Mouse (Mus musculus) cerebellum, adult 11-12 months (tissue): Measurements from ENCODE around the gene Cebpe.

Source experiments
- DNase-seq: peaks from one replicate; pipeline ENCODE4 v3.0.0; 2022

Gene Cebpe

DNA sequence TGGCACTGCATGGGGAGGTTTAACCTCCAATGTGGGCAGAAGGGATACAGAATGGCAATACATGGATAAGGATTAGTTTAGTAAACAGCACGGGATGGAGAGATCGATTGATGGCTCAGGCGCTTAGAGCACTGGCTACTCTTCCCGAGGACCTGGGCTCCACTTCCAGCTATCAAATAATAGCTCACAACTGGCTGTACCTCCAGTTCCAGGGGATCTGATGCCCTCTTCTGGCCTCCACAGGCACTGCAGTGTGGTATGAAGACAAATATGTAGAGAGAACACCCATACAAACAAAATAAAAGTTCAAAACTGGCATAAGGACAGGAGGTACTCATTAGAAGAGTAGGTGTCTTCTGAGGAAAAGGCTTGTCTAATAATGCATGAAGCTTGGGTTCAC is 42.6 kb downstream of the Cebpe start:
- no peak for DNase-seq

DNA sequence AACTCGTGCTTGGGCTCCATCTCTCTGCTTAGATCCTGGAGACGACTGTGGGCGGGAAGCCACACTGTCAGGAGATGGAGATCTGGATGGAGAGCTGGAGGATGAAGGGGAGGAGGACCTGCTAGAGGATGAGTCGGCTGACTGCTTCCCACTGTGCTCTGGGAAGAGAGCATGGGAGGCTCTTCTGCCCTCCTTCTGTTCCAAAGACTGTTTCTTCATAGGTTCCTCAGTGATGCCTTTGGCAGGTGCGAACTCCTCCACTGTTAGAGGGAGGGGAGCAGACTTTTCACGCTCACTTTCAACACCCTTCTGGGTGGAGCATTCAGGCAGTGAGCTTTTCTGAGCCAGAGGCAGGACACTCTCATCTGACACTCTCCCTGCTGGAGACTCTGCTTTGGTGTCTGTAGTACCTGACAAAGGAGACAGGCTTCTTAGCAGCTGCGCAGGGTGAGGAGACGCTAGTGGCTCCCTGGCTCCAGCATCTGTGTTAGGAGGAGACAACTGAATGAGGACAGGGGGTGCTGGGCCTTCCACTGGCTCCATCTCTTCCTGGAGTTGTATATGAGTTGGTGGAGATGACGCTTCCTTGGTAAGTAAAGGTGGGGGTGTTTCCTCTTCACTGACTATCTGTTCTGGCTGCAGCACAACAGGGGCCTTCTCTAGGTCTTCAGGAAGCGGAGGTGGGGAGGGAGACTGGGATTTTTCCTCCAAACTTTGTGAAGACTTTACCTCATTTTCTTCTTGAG is 47.3 kb downstream of the Cebpe start:
- DNase-seq: peak; percentile 29
